ENCODE assay signal across 30 mouse cellular contexts in genomic region chr4:126546183-126546582, GRCm38 (mm10).
"Had no signal": no experiment of that assay in that cellular context is flagged by ENCODE, and none has a peak within 500 bp of the region (broad histone marks: within the 10 kb centered on the region; RNA-seq: fewer than 3 reads in every experiment).

No protein-coding gene starts in this region.

- DNase-seq: left cerebral cortex, postnatal 4 days; liver; liver, embryonic 13.5 days; liver, postnatal 0 days; lung, adult 18-20 months; lung, adult 2 months; lung, embryonic 14.5 days; lung, postnatal 10 days; lung, postnatal 14 days; lung, postnatal 36 days; lung, postnatal 4 days; midbrain, embryonic 14.5 days had no signal

- H3K4me1 ChIP-seq: limb, embryonic 10.5 days; limb, embryonic 12.5 days; limb, embryonic 13.5 days; limb, embryonic 15.5 days; liver, embryonic 12.5 days; liver, embryonic 13.5 days; liver, embryonic 15.5 days; lung, embryonic 15.5 days; midbrain, embryonic 12.5 days; midbrain, embryonic 15.5 days; neural tube, embryonic 12.5 days had no signal

- H3K27ac ChIP-seq: limb, embryonic 10.5 days; limb, embryonic 12.5 days; limb, embryonic 13.5 days; limb, embryonic 15.5 days; liver, embryonic 12.5 days; liver, embryonic 13.5 days; liver, embryonic 14.5 days; liver, embryonic 15.5 days; lung, embryonic 15.5 days; macrophage; midbrain, embryonic 10.5 days; midbrain, embryonic 12.5 days; midbrain, embryonic 13.5 days; midbrain, embryonic 15.5 days; neural tube, embryonic 12.5 days had no signal

- H3K4me3 ChIP-seq: limb, embryonic 10.5 days; limb, embryonic 12.5 days; limb, embryonic 13.5 days; limb, embryonic 15.5 days; liver, embryonic 12.5 days; liver, embryonic 13.5 days; liver, embryonic 15.5 days; lung, embryonic 15.5 days; megakaryocyte, embryonic 14.5 days; midbrain, embryonic 10.5 days; midbrain, embryonic 12.5 days; midbrain, embryonic 13.5 days; midbrain, embryonic 15.5 days; myocyte; neural tube, embryonic 12.5 days had no signal

- H3K4me2 ChIP-seq: limb, embryonic 12.5 days; limb, embryonic 13.5 days; limb, embryonic 15.5 days; liver, embryonic 11.5 days; liver, embryonic 12.5 days; liver, embryonic 13.5 days; liver, embryonic 15.5 days; lung, embryonic 14.5 days; lung, embryonic 15.5 days; midbrain, embryonic 11.5 days; midbrain, embryonic 12.5 days; midbrain, embryonic 13.5 days; midbrain, embryonic 15.5 days; neural tube, embryonic 12.5 days had no signal

- H3K9me3 ChIP-seq: limb, embryonic 10.5 days; limb, embryonic 12.5 days; limb, embryonic 13.5 days; limb, embryonic 15.5 days; liver, embryonic 12.5 days; liver, embryonic 13.5 days; liver, embryonic 15.5 days; lung, embryonic 15.5 days; midbrain, embryonic 10.5 days; midbrain, embryonic 12.5 days; midbrain, embryonic 13.5 days; midbrain, embryonic 15.5 days; neural tube, embryonic 12.5 days had no signal

- H3K36me3 ChIP-seq: limb, embryonic 10.5 days; limb, embryonic 12.5 days; limb, embryonic 13.5 days; limb, embryonic 15.5 days; liver, embryonic 12.5 days; liver, embryonic 13.5 days; liver, embryonic 15.5 days; lung, embryonic 15.5 days; midbrain, embryonic 10.5 days; midbrain, embryonic 12.5 days; midbrain, embryonic 13.5 days; midbrain, embryonic 15.5 days; neural tube, embryonic 12.5 days had no signal

- H3K27me3 ChIP-seq: limb, embryonic 12.5 days; limb, embryonic 13.5 days; limb, embryonic 15.5 days; liver, embryonic 13.5 days; liver, embryonic 15.5 days; lung, embryonic 15.5 days; midbrain, embryonic 13.5 days; midbrain, embryonic 15.5 days; neural tube, embryonic 12.5 days had no signal

- H3K9ac ChIP-seq: limb, embryonic 12.5 days; limb, embryonic 13.5 days; limb, embryonic 15.5 days; liver, embryonic 12.5 days; liver, embryonic 13.5 days; liver, embryonic 14.5 days; liver, embryonic 15.5 days; liver, postnatal 0 days; lung, embryonic 14.5 days; lung, embryonic 15.5 days; midbrain, embryonic 12.5 days; midbrain, embryonic 13.5 days; midbrain, embryonic 15.5 days; neural tube, embryonic 12.5 days had no signal
